Mouse (Mus musculus) testis, adult 2 months (tissue): Measurements from ENCODE around the gene Mfsd4b3.

Experiments used
- CTCF ChIP-seq: fragments of 200-500 bp; IDR thresholded peaks from 2 replicates; pipeline ENCODE4 v1.5.1; 2012; ENCODE audit warnings: low read depth, mild to moderate bottlenecking, inconsistent platforms, low read length, moderate library complexity; ENCODE audit not compliant: control insufficient read depth, insufficient read depth, insufficient replicate concordance
- POLR2A ChIP-seq: fragments of 200-500 bp; IDR thresholded peaks from 2 replicates; pipeline ENCODE4 v1.6.1; 2012; ENCODE audit warnings: low read depth, mild to moderate bottlenecking, inconsistent platforms, low read length, moderate library complexity; ENCODE audit not compliant: control insufficient read depth

GRCm38 (mm10) chr10:39960441-39960822, 479 bp upstream of the Mfsd4b3 start:
- TF ChIP-seq CTCF (no peak), POLR2A (no peak)
